Mouse (Mus musculus) heart, postnatal 0 days (tissue): ENCODE measurements at regions not wholly inside any gene's neighbourhood (a gene's known extent, or its start where the extent isn't known, plus 50 kb on each side); places are given as distances from the start of the nearest gene placed in this dataset.

Experiments used
- CTCF ChIP-seq: IDR thresholded peaks from 2 replicates; pipeline ENCODE4 v1.5.1; 2016; ENCODE audit warnings: antibody characterized with exemption, control low read depth, low read depth
- EP300 ChIP-seq: IDR thresholded peaks from 2 replicates; pipeline ENCODE4 v1.6.1; 2016; ENCODE audit warnings: antibody characterized with exemption, low read depth

- TF ChIP-seq CTCF (no peak), EP300 (no peak)
Measured at GRCm38 (mm10) chr5:46151973-46152372, 294.6 kb upstream of the Lcorl start.
